Mouse (Mus musculus) MEL (cell line): ENCODE results near the gene Fkrp.

Experiments
- GATA1 ChIP-seq: IDR thresholded peaks from 2 replicates; pipeline ENCODE4 v1.6.1; 2011; ENCODE audit warnings: low read depth, low read length, improper control_type of control experiment
- POLR2A ChIP-seq, 2 experiments: IDR thresholded peaks; 2 replicates each; pipeline ENCODE4 v1.6.1; 2011 to 2012; ENCODE audit warnings: low read length in 2 of 2, mild to moderate bottlenecking in 2 of 2, control low read depth in 1 of 2, improper control_type of control experiment in 1 of 2, low read depth in 1 of 2, moderate library complexity in 1 of 2; ENCODE audit not compliant: control insufficient read depth in 1 of 2, insufficient read depth in 1 of 2, poor library complexity in 1 of 2
- UBTF ChIP-seq: IDR thresholded peaks from 2 replicates; pipeline ENCODE4 v1.6.1; 2012; ENCODE audit warnings: low read depth, mild to moderate bottlenecking, inconsistent platforms, low read length, improper control_type of control experiment, moderate library complexity, borderline replicate concordance; ENCODE audit not compliant: insufficient read depth
- ZNF384 ChIP-seq: IDR thresholded peaks from 2 replicates; pipeline ENCODE4 v1.6.1; 2012; ENCODE audit warnings: low read depth, mild to moderate bottlenecking, inconsistent platforms, low read length, improper control_type of control experiment

- TF ChIP-seq UBTF (no peak), POLR2A (IDR thresholded peaks at IDR 0.05; ENCODE audit: control insufficient read depth in 1 of 2, insufficient read depth in 1 of 2, low read depth in 1 of 2, low read length in 2 of 2, poor library complexity in 1 of 2) (no peak), GATA1 (peak; percentile 59; the same call in 1 of the 2 replicates), ZNF384 (no peak)
Measured at GRCm38 (mm10) chr7:16858336-16858735, 41.8 kb upstream of the Fkrp start.
